Mouse (Mus musculus) liver, embryonic 16.5 days (tissue): ENCODE results near the gene Olfr470. TPM values are rescaled to one million over a fixed set of nuclear protein-coding genes. Genes with fewer than 3 reads are reported as not detected.

Source experiments
- polyA plus RNA-seq: library from polyadenylated mRNA; unstranded; fragments of >200 nt; fragmentation: Nextera tagmentation; extraction: Ambion mirVana; gene quantifications from 2 replicates; pipeline ENCODE4 v1.2.1, GENCODE M21; 2015

The Olfr470 gene
- polyA plus RNA-seq, 1 experiment from 2014 or later, result not detected

Other genes starting within 250 kb of the Olfr470 start
- gene 5330417H12Rik, start 222.3 kb downstream of the Olfr470 start, polyA plus RNA-seq, result not detected in 2 replicates
- 0.08 TPM in 1 of 2 replicates, not detected in the other for gene Cyb5r2, start 89.5 kb downstream of the Olfr470 start, polyA plus RNA-seq
- not detected in 2 replicates for gene Ovch2, start 46.3 kb downstream of the Olfr470 start, polyA plus RNA-seq
- not detected in 2 replicates for gene Olfr467, start 35.2 kb downstream of the Olfr470 start, polyA plus RNA-seq
- gene Olfr469, start 21.9 kb downstream of the Olfr470 start, polyA plus RNA-seq, result not detected in 2 replicates
- not detected in 2 replicates for gene Olfr472, start 50.4 kb upstream of the Olfr470 start, polyA plus RNA-seq
- gene Olfr473, start 83.0 kb upstream of the Olfr470 start, polyA plus RNA-seq, result not detected in 2 replicates
- gene Olfr474, start 107.2 kb upstream of the Olfr470 start, polyA plus RNA-seq, result not detected in 2 replicates
- gene Olfr476, start 117.3 kb upstream of the Olfr470 start, polyA plus RNA-seq, result not detected in 2 replicates
- not detected in 2 replicates for gene Olfr477, start 139.2 kb upstream of the Olfr470 start, polyA plus RNA-seq
- not detected in 2 replicates for gene Olfr478, start 186.5 kb upstream of the Olfr470 start, polyA plus RNA-seq
- not detected in 2 replicates for gene Olfr479, start 203.2 kb upstream of the Olfr470 start, polyA plus RNA-seq
- not detected in 2 replicates for gene Olfr480, start 219.9 kb upstream of the Olfr470 start, polyA plus RNA-seq
- gene Olfr481, start 232.4 kb upstream of the Olfr470 start, polyA plus RNA-seq, result not detected in 2 replicates